Mouse (Mus musculus) stomach, postnatal 0 days (tissue): ENCODE results near the gene Sdk2.

Experiments used
- CTCF ChIP-seq: IDR thresholded peaks from 2 replicates; pipeline ENCODE4 v1.5.1; 2016; ENCODE audit warnings: antibody characterized with exemption, low read depth, mild to moderate bottlenecking, moderate library complexity
- EP300 ChIP-seq: optimal IDR thresholded peaks from 2 replicates; pipeline ENCODE3; 2016; ENCODE audit warnings: antibody characterized with exemption

- TF ChIP-seq CTCF (no peak), EP300 (no peak)
These were observed 94.4 kb downstream of the Sdk2 start for GRCm38 (mm10) chr11:113972517-113972872.
